Mouse (Mus musculus): ENCODE measurements at regions not wholly inside any gene's neighbourhood (a gene's known extent, or its start where the extent isn't known, plus 50 kb on each side); places are given as distances from the start of the nearest gene placed in this dataset.
"Not testable (repeated sequence)": the region's sequence is repeated elsewhere in the genome, so short reads cannot be mapped to it uniquely, and the experiment has no call there.

DNA sequence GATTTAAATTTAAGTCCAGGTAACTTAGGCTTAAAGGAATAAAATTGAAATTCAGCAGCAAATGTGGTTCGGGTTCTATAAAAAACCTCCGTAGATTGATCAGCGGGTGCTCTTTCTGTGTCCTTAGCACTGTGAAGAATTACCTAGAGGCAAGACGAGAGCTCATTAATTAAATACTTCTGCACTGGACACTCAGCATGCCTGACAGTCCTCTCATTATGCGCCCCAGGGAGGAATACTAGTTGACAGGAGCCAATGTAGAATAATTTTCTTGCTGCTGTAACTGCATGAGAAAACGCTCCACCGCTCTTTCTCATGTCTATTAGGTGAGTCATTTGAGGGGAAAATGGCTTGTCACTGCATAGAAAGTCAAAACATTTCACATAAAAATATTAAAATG is 228.1 kb downstream of the Brms1l start:
- no peak for DNase-seq (ENCODE audit: low read depth, low spot score)

DNA sequence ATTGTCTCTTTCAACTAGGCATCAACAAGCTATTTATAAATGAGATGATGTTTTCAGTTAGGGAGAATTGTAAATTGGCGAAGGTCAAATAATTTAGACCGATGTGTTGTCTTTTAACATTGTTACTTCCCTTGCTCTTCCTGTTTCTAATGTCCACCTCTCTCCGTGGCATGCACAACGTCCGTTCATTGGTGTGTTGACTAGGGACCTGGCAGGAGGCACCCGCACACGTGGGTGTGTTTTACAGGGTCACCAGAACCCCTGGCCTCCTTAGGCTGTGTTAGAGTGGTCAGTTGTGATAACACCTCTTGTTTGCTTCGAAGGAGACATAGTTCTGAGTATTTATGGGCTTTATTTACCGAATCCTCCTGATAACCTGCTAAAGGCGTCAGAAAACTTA is 222.8 kb downstream of the Brms1l start:
- no peak for DNase-seq (ENCODE audit: low read depth, low spot score)

DNA sequence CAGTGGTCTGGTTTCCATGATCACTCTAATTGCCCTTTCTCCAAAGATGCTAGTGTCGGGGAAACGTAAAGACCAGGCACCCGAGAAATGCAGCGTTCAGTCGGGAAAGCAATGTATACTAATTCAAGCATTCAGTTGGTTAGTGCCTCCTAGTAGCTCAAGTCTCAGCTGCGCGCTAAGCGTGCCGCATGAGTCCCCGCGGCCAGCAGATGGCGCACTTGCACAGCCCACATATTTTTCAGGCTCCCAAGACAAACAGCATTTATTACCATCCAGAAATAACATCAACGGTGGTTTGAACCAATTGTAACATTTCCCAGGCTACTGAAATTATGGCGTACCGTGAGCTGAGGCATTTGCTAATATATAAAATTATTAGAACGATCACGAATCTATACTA is 222.3 kb downstream of the Brms1l start:
- peak; percentile 65 for DNase-seq (ENCODE audit: low read depth, low spot score)

DNA sequence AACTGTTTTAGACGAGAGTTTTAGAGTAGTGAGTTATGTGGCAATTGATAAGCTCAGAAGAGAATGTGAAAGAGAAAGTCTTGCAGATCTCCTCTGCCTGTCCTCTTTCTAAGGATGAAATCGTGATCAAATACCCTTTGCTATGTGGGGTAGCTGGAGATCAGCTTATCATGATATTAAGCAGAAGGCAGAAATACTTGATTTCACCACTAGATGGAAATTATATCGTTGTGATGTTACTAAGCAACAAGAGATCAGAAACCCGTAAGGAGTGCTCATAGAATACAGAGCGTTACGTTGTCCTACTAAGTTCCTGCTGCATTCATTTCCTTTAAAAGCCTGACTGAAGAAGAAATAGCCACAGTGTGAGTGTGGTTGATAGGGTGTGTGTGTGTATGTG is 219.3 kb downstream of the Brms1l start:
- DNase-seq (ENCODE audit: low read depth, low spot score), result no peak

DNA sequence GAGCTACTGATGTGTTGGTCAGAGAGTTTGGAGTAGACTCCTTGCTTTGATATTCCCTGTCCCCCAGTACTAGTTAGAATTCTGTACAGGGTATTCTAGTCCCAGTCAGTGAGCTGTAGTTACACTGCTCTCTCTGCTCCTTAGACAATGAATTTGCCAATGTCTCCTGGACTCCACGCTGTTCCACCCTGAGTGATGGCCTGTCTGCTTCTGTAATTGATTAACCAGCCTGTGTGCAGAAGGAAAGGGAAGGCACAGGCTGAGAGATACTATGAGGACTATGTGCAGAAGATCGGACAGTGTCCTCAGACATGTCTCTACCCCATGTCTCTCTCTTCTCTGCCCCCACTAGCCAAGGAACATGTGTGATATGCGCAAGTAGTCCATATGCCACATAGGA is 209.9 kb downstream of the Brms1l start:
- DNase-seq (ENCODE audit: low read depth, low spot score), result no peak

DNA sequence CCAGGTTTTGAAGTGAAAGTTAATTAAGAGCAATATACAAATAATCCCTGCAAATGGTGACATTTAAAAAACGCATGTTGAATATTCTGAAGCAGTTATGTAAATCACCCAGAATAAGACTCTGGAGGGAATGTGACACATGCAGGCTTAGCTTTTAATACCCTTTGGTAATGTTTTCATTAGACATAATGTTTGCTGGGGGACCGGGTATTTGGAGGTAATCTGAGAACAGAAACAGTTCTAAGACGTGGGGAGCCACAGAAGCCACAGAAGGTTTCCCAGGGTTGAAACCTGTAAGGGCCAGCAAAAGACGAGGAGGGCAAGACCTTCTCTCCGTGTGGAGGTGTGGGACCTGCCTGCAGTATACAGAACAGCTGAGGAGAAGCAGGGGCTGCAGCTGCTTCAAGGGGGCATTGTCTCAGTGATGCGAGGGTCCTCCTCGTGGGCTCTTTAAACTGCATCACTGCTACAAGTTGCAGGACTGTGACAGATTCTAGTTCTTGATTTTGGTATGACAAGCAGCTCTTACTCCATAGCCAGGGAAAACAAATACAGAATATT is 184.9 kb downstream of the Brms1l start:
- no peak for DNase-seq (ENCODE audit: low read depth, low spot score)

DNA sequence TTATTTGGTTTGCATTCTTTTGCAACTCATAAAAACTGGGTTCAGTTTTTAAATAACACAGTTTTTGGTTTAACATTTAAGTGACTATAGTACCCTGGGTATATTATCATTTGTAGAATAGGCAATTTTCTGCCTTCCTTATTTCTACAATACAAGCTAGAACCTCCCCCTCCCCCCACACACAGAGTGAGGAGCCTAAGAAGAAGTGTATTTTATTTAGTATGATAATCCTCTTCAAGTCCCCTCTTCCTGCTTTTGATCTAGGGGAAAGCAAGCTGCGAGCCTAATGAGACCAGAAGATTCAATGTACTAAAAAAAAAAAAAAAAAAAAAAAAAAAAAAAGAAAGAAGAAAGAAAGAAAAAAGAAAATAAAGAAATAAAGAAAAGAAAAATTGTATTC is 184.4 kb downstream of the Brms1l start:
- no peak for DNase-seq (ENCODE audit: low read depth, low spot score)

DNA sequence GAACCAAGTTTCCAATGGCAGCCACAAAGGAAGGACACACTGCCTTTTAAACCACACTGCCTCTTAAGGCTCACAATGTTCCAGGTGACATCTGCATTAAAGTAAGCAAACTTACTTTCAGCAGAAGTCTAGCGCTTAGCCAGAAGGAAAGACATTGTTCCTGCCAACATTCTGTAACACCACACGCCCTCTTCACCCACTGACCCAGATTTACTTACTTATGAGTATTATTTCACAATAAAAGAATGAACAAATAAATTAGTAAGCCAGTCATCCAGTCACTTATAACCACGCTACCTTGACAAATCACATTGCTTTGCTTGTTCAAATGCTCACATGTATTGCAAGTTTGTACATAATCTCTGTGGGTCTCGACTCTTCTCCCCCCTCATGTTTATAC is 173.9 kb downstream of the Brms1l start:
- DNase-seq (ENCODE audit: low read depth, low spot score), result no peak

DNA sequence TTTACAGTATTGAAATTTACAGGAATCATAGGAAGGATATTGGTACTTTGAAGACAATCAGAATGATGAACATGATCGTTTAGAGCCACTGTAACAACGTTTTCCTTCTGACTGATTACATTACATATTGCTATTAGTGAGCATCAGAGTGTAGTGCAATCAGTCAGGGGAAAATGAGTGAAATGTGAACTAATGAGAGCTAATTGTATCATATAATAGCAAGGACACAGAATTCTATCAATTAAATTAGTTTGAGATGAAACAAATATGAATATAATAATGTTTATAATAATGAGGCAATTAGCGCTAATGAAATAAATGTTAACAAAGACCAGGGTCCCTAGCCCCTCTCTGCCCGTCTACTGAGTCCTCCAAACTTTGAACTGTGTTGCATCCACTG is 169.7 kb downstream of the Brms1l start:
- no peak for DNase-seq (ENCODE audit: low read depth, low spot score)

DNA sequence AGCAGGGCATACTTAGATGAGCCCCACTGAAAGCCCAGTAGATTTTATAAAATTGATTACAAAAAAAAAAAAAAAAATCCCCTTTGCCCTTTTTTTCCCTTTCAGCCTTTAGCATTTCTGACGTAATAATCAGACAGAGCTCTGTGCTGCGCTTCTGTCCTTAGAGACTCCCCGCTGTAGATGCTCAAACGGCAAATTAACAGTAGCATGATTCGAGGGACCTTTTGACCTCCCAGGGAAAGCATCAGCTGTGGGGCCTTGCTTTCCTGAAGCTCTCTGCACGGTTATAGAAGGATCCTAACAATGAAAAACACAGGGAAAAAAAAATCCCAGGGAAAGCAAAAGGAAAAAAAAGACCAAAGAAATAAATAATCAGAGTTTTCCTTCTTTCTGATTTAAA is 169.2 kb downstream of the Brms1l start:
- no peak for DNase-seq (ENCODE audit: low read depth, low spot score)

DNA sequence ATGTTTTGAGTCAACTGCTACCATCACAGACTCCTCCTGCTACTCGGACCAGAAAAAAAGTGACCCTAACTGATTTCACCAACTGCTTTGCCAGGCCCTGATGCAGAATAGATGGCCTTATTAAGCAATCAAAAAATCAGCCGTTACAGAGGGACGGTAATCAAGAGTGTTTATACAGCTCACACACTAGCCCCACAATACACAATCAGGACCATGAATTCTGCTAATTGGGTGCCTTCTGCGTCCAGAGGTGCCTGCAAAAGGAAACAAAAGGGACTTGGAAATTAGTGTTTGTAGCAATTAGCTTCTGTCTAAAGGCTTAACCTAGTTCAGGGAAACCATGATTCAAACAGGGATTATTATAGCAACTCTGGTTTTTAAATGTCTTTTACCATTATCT is 168.4 kb downstream of the Brms1l start:
- DNase-seq (ENCODE audit: low read depth, low spot score), result no peak

DNA sequence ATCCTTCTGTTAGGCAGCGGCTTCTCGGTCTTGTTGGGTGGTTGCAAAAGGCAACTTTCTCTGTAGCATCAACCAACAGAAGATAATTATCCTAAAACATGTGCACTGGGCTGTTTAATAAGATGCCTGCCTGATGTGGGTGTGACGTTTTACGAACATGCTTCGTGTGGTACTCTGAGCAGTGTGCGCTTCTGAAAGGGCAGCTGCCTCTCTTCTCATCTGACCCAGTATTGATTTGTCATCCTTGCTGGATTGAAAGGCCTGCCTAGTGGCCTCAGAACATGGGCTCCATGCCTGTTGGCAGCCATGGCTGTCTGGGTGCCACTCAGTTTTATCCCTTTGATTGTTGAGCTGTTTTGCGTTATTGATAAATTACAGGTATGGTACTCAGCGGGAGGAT is 167.4 kb downstream of the Brms1l start:
- DNase-seq (ENCODE audit: low read depth, low spot score), result no peak

DNA sequence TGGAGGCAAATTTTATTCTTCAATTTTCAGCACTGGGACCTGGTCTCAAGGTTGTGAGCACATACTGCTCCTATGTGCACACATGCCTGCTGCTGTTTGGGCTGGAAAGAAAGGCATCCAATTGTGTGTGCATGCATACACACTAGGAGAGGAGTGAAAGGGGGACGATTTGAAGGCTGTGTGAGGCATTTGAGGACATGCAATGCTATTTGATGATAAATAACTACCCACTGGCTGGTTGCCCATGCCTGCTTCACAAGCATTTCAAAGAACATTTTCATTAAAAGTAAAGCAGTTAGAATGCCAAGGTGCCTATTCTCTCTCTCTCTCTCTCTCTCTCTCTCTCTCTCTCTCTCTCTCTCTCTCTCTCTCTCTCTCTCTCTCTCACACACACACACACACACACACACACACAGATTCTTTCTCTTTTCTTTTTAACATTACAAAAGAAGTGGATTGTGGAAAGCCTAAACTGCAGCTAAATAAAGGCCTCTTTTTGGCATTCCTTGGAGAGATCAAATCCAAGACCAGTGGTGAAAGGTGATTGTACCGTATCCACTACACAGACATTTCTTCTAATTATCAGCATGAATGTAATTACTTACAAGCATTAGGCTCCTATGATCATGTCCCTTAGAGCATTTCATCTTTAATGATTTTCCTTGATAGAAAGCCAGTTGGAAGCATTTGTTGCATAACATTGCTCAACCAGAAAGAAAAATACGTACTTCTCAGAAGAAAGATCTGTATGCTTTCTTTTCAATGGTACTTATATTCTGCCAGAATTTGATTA is 160.7 kb downstream of the Brms1l start:
- DNase-seq (ENCODE audit: low read depth, low spot score), result no peak

DNA sequence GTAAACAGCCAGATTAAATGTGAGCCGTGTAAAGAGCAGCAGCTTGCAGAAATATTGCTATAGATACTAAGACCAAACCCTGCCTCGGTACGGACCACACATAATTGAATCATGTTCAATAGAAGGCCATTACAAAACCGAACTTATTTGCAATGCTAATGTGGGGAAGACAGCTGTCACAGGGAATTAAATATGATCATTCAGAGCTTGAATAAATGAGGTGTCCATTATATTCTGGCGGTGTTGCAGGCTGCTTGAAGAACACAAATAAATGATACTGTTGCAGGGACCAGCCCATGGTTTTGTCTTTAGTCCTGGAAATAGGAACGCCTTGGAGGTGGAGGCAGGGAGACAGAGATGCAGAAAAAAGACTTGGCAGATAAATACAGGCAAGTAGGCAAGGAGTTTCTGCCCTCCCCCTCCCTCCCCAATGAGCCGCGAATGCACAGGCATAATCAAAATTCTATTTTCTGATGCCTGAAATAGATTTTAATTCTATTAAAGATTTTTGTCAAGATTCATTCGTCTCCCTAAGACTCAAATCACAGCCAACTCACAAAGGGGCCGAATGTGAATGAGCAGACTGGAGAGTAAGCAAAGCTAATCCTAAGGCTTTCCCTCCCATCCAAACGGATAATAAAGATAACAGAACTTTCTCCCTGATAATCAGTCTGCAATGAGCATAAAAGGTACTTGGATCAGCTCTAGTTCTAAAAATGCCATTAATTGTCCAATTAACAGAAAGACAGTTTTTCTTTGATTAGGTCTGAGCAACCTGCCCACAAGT is 147.6 kb downstream of the Brms1l start:
- DNase-seq (ENCODE audit: low read depth, low spot score), result no peak

DNA sequence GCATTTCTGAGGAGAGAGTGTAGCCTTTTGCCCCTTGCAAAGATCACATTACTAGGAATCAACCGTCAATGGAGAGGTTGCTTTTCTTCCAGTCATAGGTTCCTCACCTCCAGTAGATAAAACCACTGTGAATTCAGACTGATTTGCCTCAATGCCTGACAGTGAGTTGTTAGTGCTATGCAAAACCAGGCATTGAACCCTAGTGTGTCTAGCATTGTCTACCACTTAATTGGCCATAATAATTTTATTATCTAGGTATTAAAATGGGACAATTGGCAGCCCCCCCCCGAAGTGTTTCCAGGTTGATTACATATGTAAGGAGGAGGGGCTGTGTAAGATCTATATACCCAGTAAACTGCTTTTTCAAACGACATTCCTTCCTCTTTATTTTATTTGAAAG is 147.0 kb downstream of the Brms1l start:
- no peak for DNase-seq (ENCODE audit: low read depth, low spot score)

DNA sequence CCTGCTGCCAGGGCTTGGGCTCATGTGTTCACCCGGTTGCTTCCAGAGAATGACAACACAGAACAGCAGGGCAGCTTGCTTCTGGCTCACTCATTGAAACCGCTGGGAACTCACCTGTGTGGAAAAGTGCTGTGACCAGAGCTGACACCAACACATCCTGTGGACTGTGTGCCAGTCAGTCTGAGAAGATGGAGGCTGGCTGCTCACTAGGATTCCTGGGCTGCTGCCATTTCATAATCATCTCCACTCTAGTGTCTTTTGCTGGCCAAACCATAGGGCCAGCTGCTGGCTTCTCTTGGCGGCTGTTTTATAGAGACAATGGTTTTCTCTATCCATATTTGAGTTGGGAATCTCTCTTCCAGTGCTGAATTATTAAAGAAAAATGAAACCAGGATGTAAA is 138.1 kb downstream of the Brms1l start:
- DNase-seq (ENCODE audit: low read depth, low spot score), result no peak

DNA sequence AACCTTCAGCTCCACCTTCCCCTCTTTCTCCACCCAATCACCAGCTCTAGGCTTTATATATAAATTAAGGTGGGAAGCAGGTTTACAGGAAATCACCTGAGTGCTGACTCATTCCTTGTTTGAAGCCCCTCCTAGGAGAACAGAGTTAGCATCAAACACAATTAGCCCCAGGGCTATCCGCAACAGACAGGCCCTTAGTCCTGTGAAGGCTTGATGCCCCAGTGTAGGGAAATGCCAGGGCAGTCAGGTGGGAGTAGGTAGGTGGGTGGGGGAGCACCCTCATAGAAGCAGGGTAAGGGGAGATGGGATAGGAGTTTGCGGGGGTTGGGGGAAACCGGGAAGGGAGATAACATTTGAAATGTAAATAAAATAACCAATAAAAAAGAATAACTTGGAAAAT is 123.2 kb downstream of the Brms1l start:
- DNase-seq (ENCODE audit: low read depth, low spot score), result not testable (repeated sequence)

DNA sequence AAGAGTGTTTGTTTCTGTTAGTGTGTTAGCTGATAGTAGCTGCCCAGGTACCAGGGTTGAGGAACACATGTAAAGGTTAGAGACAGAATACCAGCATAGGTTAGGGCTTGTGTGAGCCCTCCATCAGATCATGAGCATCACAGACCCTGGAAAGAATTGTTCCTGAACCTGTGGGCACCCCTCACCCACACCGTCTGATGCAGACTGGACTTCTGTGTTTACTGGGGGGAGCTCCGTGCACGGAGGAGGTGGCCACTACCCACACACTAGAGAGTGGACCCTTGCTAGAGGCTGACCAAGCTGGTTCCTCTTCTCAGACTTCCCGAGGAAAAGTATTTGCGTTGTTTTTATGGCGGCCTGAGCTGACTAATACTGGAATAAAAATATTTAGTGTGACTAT is 104.4 kb downstream of the Brms1l start:
- DNase-seq (ENCODE audit: low read depth, low spot score), result no peak

DNA sequence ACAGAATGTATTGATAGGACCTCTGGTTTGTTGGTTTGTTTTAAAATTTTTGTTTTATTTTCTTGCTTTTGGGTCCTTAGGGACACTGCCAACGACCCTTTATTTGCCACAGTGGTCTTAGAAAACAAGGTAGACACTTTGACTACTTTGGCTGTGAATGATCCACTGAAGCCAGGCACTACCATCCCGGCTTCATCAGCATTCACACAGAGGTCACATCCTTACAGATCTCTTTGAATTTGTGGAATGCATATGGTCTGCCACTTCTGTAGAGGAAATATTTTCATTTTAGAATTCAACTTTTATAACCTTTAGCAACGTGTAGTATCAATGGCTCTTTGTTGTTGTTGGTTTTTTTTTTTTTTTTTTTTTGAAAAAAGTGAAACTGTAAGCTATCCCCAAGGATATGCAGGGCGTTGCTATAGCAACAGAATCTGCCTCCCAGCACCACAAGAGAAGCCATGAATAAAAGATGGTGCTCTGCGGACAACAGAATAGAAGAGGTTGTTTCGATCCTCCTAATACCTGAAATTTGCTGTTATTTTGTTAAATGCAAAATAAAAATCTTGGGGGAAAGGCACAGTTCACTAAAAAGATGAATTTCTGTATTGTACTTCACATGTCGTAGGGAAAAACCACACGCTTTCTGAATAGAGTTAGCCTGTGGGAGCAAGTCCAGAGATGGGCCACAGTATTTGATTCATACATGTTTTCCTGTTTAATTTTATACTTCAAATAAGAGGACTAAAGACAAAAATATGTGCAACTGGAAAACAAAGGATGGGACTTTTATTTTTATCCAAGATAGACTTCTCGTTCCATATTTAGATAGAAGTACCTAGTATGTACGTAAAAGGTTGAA is 103.4 kb downstream of the Brms1l start:
- DNase-seq (ENCODE audit: low read depth, low spot score), result no peak

DNA sequence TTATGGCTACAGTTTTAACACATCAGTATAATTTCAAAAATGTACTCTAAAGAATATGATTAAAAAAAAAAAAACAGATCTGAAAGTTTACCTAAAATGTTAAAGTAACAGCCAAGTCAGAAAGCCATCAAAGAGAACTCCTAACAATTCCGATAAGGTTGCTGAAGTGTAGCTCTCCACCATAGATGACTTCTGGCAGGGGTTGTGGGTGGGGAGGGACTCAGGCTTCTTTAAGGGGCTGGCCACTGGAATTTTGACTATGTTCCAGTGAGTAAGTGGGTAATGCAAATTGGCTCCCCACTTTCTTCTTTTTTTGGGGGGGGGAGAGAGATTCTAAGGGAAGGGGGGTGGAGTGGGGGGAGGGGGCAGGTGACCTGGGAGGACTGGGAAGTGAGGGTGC is 98.0 kb downstream of the Brms1l start:
- DNase-seq (ENCODE audit: low read depth, low spot score), result no peak

DNA sequence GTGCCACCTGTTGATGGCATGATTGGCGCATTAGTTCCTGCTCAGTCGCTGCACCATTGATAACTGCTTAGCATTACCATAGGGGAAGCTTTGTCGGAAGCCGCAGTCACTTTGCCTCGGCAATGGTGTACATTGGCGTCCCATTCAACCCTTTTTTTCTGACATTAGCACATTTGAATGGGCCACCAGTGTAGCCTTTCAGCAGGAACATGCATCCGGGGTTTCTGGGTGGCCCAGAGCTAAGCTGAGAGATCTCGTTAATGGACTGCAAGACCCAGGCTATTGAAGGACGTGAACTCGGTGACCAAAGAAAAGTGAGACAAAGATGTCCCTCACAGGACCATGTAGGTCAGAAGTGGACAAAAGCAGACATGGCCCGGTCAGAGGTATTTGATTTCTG is 97.3 kb downstream of the Brms1l start:
- DNase-seq (ENCODE audit: low read depth, low spot score), result no peak

DNA sequence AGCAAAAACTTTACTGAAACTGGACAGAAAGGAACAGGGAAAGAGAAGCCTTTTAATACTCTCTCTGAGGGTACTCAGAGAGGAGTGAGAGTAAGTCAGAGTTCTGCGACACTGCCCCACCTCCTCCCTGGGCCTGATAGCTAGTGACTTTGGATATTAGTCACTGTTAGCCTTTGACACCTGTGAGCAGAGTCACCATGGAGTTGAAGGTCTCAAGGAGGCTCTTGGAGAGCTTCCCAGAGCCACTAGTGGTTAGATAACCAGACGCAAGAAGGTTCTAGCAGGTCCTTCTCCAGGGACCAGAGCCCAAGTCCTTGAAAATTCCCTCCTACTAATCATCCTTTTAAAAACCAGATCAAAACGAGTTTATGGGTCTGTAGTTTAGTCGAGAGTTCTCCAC is 94.3 kb downstream of the Brms1l start:
- no peak for DNase-seq (ENCODE audit: low read depth, low spot score)

Data from CD4-positive, CD25-positive, alpha-beta regulatory T cell, adult 2 months (primary cell).